Mouse (Mus musculus): Measurements from ENCODE around the gene Tbcb.

Tbcb gene

DNA sequence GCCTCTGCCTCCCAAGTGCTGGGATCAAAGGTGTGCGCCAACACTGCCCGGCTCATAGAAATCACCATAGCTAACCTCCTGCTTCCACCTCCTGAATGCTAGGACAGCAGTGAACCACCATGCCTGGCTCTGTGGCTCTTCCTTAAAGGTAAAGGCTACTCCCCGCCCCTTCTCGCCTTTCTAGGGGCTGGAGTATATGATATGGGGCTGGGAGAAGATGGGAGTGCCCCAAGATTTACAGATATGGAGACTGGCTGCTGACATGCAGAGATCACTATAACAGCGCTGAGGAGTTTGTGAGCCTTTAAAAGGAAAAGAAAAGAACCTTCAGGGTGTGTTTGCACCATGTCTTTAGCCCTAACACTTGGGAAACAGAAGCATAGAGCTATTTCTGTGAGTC lies 9.9 kb downstream of the Tbcb start:
- 98% methylated on average over 5 of the region's 5 CpGs for WGBS

GRCm38 (mm10) chr7:30221433-30221832 lies 10.6 kb downstream of the Tbcb start:
- WGBS = 45% methylated on average over 3 of the region's 3 CpGs

DNA sequence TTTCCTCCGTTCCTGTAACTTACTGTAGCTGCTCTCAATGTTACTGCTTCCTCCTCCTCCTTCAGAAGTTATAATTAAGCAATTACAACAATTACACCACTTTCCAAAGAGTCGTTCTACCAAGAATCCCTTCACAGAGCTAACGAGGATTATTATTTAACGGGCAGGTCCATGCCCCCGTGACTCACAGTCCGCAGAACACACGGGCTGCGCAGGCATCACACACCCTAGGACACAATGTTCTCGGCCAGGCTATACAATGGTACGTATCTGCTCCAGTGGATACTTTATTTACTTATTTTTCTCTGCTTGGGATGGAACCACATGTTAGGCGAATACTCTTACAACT lies 12.1 kb downstream of the Tbcb start:
- WGBS = 11% methylated on average over 11 of the region's 11 CpGs

- WGBS = 6% methylated on average over 16 of the region's 16 CpGs
These were observed 12.6 kb downstream of the Tbcb start for GRCm38 (mm10) chr7:30219293-30220007.

- WGBS = 82% methylated on average over 2 of the region's 2 CpGs
These were observed 14.8 kb downstream of the Tbcb start for GRCm38 (mm10) chr7:30217277-30217676.

GRCm38 (mm10) chr7:30216723-30217151 lies 15.3 kb downstream of the Tbcb start:
- under 1% methylated on average over 15 of the region's 16 CpGs for WGBS

GRCm38 (mm10) chr7:30215875-30216274 lies 16.2 kb downstream of the Tbcb start:
- 68% methylated on average over 3 of the region's 3 CpGs for WGBS

- 94% methylated on average over 3 of the region's 3 CpGs for whole genome bisulfite sequencing
These were observed 18.2 kb downstream of the Tbcb start for GRCm38 (mm10) chr7:30213881-30214280.

DNA sequence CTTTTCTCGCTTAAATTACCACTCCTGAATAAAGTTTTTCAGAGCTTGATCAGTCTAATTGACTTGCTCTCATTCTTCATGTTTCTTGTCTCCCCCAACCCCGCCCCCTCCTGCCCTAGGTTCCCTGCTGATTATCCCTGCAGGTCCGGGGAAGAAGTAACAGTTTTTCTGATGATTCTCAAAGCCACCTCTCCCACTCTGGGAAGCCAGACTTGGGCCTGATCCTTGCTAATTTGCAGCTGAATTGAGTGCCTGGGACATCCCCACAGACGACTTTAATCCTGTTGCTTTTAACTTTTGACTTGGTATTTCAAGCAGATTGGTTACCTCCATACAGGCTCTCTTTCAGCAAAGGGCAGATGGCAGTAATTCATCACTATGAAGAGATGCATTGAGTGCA lies 21.0 kb downstream of the Tbcb start:
- 35% methylated on average over 4 of the region's 4 CpGs for WGBS

DNA sequence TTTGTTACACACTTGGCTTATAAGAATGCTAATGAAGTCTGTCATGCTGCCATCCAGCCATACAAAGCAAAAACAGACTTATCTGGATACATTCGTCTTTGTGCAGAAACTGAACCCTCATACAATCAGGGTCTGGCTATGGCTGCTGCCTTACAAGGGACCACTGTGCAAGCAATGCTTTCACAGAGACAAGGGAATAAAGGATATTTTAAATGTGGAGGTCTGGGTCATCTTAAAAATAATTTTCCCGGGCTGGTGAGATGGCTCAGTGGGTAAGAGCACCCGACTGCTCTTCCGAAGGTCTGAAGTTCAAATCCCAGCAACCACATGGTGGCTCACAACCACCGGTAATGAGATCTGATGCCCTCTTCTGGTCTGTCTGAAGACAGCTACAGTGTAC lies 25.7 kb downstream of the Tbcb start:
- 45% methylated on average over 5 of the region's 5 CpGs for WGBS

GRCm38 (mm10) chr7:30205383-30205782 lies 26.7 kb downstream of the Tbcb start:
- 7% methylated on average over 2 of the region's 2 CpGs for WGBS

DNA sequence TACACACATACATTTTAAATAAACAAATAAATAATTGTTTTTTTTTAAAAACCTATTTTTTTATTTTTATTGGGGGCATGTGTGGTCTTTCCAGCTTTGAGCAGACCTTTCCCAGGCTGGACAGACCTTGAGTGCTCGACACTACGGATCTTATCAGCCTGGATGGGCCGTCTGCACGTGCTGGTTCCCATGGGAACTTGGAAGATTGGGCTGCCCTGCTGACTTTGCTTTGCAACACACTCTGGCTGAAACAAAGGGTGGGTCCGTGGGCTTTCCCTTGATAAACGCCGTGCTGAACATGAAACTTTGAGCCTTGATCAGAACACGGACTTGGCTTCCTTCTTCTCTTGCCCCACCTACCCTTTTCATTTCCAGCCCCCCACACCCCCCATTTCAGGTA lies 27.7 kb downstream of the Tbcb start:
- WGBS = 46% methylated on average over 8 of the region's 8 CpGs

GRCm38 (mm10) chr7:30202895-30203690 lies 29.0 kb downstream of the Tbcb start:
- 79% methylated on average over 11 of the region's 11 CpGs for WGBS

GRCm38 (mm10) chr7:30200661-30201060 lies 31.4 kb downstream of the Tbcb start:
- 92% methylated on average over 5 of the region's 5 CpGs for WGBS

GRCm38 (mm10) chr7:30200200-30200599 lies 31.9 kb downstream of the Tbcb start:
- WGBS = 69% methylated on average over 5 of the region's 5 CpGs

- WGBS = 83% methylated on average over 18 of the region's 18 CpGs
These were observed 32.5 kb downstream of the Tbcb start for GRCm38 (mm10) chr7:30199498-30200139.

GRCm38 (mm10) chr7:30198481-30198971 lies 33.5 kb downstream of the Tbcb start, which contains the start of gene Capns1:
Capns1 (minus strand) TSS chr7:30198811.
- 2% methylated on average over 8 of the region's 8 CpGs for WGBS

GRCm38 (mm10) chr7:30197592-30198129 lies 34.4 kb downstream of the Tbcb start:
- 76% methylated on average over 5 of the region's 5 CpGs for WGBS

DNA sequence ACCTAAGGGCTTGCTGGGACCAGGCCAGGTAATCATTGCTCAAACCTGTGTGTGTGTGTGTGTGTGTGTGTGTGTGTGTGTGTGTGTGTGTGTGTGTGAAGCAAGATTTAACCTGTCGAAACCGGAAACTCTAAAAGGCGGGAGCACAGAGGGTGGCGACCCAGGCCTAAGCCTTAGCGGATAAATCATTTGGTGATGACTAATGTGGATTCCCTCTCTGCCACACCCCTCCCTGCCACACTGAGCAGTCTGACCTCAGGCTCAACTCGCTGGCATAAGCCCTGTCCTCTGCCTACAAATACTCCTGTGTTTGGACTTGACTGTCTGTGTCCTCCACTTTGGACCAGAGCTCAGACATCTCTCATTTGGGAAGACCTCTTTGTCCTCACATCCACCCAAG lies 35.9 kb downstream of the Tbcb start:
- WGBS = 92% methylated on average over 6 of the region's 6 CpGs

GRCm38 (mm10) chr7:30195461-30195860 lies 36.6 kb downstream of the Tbcb start:
- WGBS = 73% methylated on average over 6 of the region's 6 CpGs

DNA sequence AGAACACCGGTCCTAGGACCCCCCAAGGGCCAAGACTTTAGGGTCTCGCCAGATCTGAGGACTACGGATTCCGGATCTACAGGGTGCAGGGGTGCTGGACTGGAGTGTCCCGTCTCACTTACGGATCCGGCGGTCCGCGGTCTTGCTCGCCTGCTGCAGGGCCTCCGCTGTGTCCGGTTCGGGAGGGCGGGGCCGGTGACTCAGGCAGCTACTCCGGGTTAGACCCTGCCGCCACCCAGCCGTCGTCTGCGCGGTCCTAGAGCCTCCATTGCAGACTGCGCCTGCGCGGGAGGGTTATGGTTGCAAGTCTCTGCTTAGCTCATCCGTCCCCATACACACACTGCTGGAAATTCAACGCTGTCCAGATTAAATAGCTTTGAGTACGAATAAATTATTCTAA lies 37.2 kb downstream of the Tbcb start:
- under 1% methylated on average over 28 of the region's 28 CpGs for WGBS

All from cerebral cortex, adult 2 months (tissue).